Mouse (Mus musculus) ES-E14 (cell line): ENCODE results near the gene P3h1.

Experiments
- HCFC1 ChIP-seq: IDR thresholded peaks from 2 replicates; pipeline ENCODE4 v1.6.1; 2012; ENCODE audit warnings: low read length, inconsistent platforms, borderline replicate concordance; ENCODE audit not compliant: insufficient read depth
- MAFK ChIP-seq: IDR thresholded peaks from 2 replicates; pipeline ENCODE4 v1.6.1; 2014; ENCODE audit warnings: mild to moderate bottlenecking, low read depth, low read length, inconsistent platforms; ENCODE audit not compliant: insufficient read depth
- ZC3H11A ChIP-seq: IDR thresholded peaks from 2 replicates; pipeline ENCODE4 v1.6.1; 2012; ENCODE audit warnings: low read depth, mild to moderate bottlenecking, inconsistent platforms, low read length, borderline replicate concordance
- ZNF384 ChIP-seq: IDR thresholded peaks from 2 replicates; pipeline ENCODE4 v1.6.1; 2012; ENCODE audit warnings: low read depth, low read length, inconsistent platforms

DNA sequence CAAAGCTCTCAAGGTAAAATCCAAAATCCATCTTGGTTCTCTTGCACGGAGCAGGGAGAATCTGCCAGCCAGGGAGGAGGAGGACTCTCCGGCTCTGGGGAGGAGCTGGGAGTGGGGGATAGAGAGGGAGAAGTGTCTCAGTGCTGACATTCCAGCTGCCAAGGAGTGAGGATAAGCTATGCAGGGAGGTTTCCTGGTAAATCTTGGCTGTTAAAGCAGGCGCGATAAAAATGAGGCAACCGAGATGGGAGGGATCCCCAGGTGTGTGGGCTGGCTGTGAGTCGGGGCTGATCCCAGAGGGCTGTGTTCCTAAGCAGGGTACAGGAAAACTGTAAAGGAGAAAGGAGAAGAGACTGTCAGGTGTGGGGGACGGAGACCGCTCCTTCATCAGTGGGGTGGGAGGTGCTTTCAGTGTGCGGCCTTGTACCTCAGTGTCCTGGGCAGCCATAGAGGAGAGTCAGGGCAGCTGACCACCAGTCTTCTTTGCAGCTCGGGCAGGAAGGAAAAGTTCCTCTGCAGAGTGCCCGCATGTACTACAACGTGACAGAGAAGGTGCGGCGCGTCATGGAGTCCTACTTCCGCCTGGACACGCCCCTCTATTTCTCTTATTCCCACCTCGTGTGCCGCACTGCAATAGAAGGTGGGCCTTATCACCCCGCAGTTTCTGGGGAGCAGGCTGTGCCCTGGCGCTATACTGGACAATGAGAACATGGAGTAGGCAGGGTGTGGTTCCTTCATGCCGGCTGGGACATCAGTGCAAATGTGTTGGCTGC is 11.9 kb downstream of the P3h1 start:
- TF ChIP-seq MAFK (no peak), ZNF384 (no peak), HCFC1 (no peak), ZC3H11A (no peak)
